Comparison of ENCODE assay signal across 8 mouse cellular contexts in genomic region chr6:148211391-148211876, GRCm38 (mm10). TPM values are rescaled to one million over a fixed set of nuclear protein-coding genes. Genes with fewer than 3 reads are reported as not detected.
DNase-seq lines count a peak whose midpoint lies in the region; ATAC-seq and TF ChIP-seq lines count a peak whose summit lies in the region.

No protein-coding gene starts in this region.

- no peaks in the 10 kb centered on the region for H3K27me3 ChIP-seq in testis, adult 2 months (ENCODE audit: control insufficient read depth, insufficient read depth, low read length)
- H3K27me3 ChIP-seq in hindbrain, embryonic 13.5 days: no peaks in the 10 kb centered on the region

- TF ChIP-seq CTCF in testis, adult 2 months (IDR thresholded peaks at IDR 0.05; ENCODE audit: control insufficient read depth, insufficient read depth, insufficient replicate concordance, low read depth, low read length): no peak

- under 1% methylated on average over 50 of the region's 51 CpGs for WGBS in hindbrain, embryonic 13.5 days

- H3K27ac ChIP-seq in testis, adult 2 months (ENCODE audit: control insufficient read depth, insufficient read depth, low read depth, low read length): peak overlapping the region; percentile 81
- peak overlapping the region; percentile 95 for H3K27ac ChIP-seq in hindbrain, embryonic 13.5 days

- H3K4me2 ChIP-seq in hindbrain, embryonic 13.5 days: peak overlapping the region; percentile 80

- TF ChIP-seq POLR2A in testis, adult 2 months (IDR thresholded peaks at IDR 0.05; ENCODE audit: control insufficient read depth, low read depth, low read length): no peak

- no peaks in the 10 kb centered on the region for H3K4me1 ChIP-seq in testis, adult 2 months (ENCODE audit: control insufficient read depth, insufficient read depth, low read length)
- peaks cover 23% of the 10 kb centered on the region for H3K4me1 ChIP-seq in hindbrain, embryonic 13.5 days (replicated peaks)

- peak; percentile 39 for ATAC-seq in frontal cortex, adult (ENCODE audit: low TSS enrichment)
- ATAC-seq in hindbrain, embryonic 13.5 days (ENCODE audit: low FRiP score): peak; percentile 71
- ATAC-seq in megakaryocyte-erythroid progenitor cell, adult 5-6 weeks (replicated peaks; ENCODE audit: low FRiP score, low TSS enrichment, poor library complexity, severe bottlenecking): peak; percentile 42

- 0 out of 2 replicates have a peak, but pooled peaks cover 1% of the 10 kb centered on the region for H3K36me3 ChIP-seq in testis, adult 2 months (ENCODE audit: control insufficient read depth, insufficient read depth, low read length)
- H3K36me3 ChIP-seq in hindbrain, embryonic 13.5 days: no peaks in the 10 kb centered on the region

- H3K4me3 ChIP-seq in testis, adult 2 months (ENCODE audit: control insufficient read depth, low read depth, low read length): peak overlapping the region; percentile 91
- H3K4me3 ChIP-seq in hindbrain, embryonic 13.5 days: peak overlapping the region; percentile 94

- H3K9me3 ChIP-seq in hindbrain, embryonic 13.5 days: no peaks in the 10 kb centered on the region

- peak overlapping the region; percentile 98 for H3K9ac ChIP-seq in hindbrain, embryonic 13.5 days

- DNase-seq in frontal cortex, postnatal 10 days (ENCODE audit: low spot score in 2 of 2): no peak
- no peak for DNase-seq in testis, postnatal 10 days (ENCODE audit: low spot score)
- DNase-seq in thymus, postnatal 4 days: no peak
- DNase-seq in cerebellum, adult 9-10 months: no peak

RNA-seq across cellular contexts. Expression of gene Ergic2, which starts 0.7 kb away (rescaled TPM):
- polyA plus RNA-seq in testis, adult 2 months (2012; rRNA removed): 155 and 208 TPM in 2 replicates
- polyA plus RNA-seq in hindbrain, embryonic 13.5 days (2015; fragmentation: Nextera tagmentation; extraction: Ambion mirVana): 232 and 239 TPM in 2 replicates
- total RNA-seq in megakaryocyte-erythroid progenitor cell, adult 5-6 weeks (2014; fragmentation: Nextera tagmentation): 72.8 and 125 TPM in 2 replicates
- total RNA-seq in megakaryocyte-erythroid progenitor cell, adult 5-6 weeks (2017): 143 and 148 TPM in 2 replicates
